Mouse (Mus musculus): ENCODE data around the gene P3h4. TPM values are rescaled to one million over a fixed set of nuclear protein-coding genes. Genes with fewer than 3 reads are reported as not detected.
A peak's percentile ranks its signal among the peaks of the same experiment; 100 is the strongest.

P3h4 gene
- polyA plus RNA-seq, 1 experiment from 2014 or later = 17.2 TPM

DNA sequence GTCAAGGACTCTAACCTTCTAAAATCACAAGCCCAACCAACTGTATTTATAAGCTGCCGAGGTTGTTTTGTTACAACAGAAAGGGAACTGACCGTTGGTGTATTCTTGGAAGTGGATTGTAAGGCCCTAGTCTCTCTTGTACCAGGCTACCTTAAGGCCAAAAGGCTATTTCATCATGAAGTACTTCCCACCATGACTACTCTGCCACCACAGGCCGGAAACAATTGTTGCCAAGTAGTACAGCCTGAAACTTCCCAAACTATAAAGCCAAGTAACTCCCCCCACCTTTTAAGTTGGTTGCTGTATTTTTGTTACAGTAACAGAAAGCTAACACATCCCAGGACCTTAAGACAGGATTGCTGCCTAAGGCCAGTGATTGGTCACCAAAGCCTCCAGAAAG is 12.2 kb upstream of the P3h4 start:
- H3K9me3 ChIP-seq (ENCODE audit: control insufficient read depth) = no peaks in the 10 kb centered on the region
- no peaks in the 10 kb centered on the region for H3K36me3 ChIP-seq (ENCODE audit: control insufficient read depth, insufficient read depth)
- no peak overlapping the region for H3K4me2 ChIP-seq (replicated peaks; ENCODE audit: low read depth)
- no peaks in the 10 kb centered on the region for H3K27me3 ChIP-seq (replicated peaks; ENCODE audit: control insufficient read depth, insufficient read depth, low read length)
- no peak overlapping the region for H3K27ac ChIP-seq (ENCODE audit: low read depth, low read length)
- ATAC-seq = no peak
- 86% methylated on average over 3 of the region's 3 CpGs for WGBS
- H3K4me3 ChIP-seq (ENCODE audit: low read depth, low read length) = no peak overlapping the region
- H3K4me1 ChIP-seq (replicated peaks; ENCODE audit: control insufficient read depth, insufficient read depth, low read length) = no peaks in the 10 kb centered on the region
- no peak overlapping the region for H3K9ac ChIP-seq (ENCODE audit: low read depth, low read length)
- no peak for TF ChIP-seq CTCF (IDR thresholded peaks at IDR 0.05; ENCODE audit: low read depth)

DNA sequence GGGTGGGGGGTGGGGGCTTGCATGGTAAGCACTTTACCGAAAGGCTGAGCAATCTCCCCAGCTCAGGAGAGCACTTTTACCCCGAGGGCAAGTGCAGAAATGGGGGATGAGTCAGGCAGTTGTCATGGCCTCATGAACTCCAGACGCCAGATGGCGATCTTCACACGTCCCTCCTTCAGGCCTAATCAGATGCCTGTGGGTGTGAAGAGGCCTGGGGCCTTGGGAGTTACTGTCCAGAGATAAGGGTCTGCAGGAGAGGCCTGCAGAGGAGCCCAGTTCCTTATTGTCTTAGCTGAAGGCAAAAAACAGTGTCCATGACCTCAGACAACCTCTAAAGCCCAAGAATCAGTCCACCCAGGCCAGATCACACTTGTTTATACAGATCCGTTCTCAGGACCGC is 11.2 kb upstream of the P3h4 start:
- 21% methylated on average over 7 of the region's 7 CpGs for WGBS
- no peak overlapping the region for H3K4me2 ChIP-seq (replicated peaks; ENCODE audit: low read depth)
- no peaks in the 10 kb centered on the region for H3K9me3 ChIP-seq (ENCODE audit: control insufficient read depth)
- peak; percentile 90 for TF ChIP-seq CTCF (IDR thresholded peaks at IDR 0.05; ENCODE audit: low read depth)
- peak; percentile 54; the same call in 1 of the 2 replicates for ATAC-seq
- no peak overlapping the region for H3K9ac ChIP-seq (ENCODE audit: low read depth, low read length)
- no peaks in the 10 kb centered on the region for H3K4me1 ChIP-seq (replicated peaks; ENCODE audit: control insufficient read depth, insufficient read depth, low read length)
- no peak overlapping the region for H3K4me3 ChIP-seq (ENCODE audit: low read depth, low read length)
- no peaks in the 10 kb centered on the region for H3K27me3 ChIP-seq (replicated peaks; ENCODE audit: control insufficient read depth, insufficient read depth, low read length)
- H3K36me3 ChIP-seq (ENCODE audit: control insufficient read depth, insufficient read depth) = no peaks in the 10 kb centered on the region
- no peak overlapping the region for H3K27ac ChIP-seq (ENCODE audit: low read depth, low read length)

DNA sequence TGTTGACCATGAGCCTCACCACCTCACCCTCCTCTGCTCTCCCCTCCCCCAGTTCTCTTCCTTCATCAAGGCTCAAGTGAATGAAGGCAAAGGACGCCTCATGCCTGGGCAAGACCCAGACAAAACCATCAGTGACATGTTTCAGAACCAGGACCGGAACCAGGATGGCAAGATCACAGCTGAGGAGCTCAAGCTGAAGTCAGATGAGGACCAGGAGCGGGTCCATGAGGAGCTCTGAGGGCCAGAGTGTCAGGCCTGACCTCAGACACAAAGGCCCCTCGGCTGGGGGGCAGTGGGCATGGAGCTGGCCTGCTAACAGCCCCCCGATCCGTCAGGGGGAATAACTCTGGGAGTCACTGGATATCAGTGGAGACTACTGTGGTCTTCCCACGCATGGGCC is 9.2 kb upstream of the P3h4 start:
- Histone ChIP-seq H3K27ac (ENCODE audit: low read depth, low read length) (no peak overlapping the region), H3K9me3 (ENCODE audit: control insufficient read depth) (no peaks in the 10 kb centered on the region), H3K4me1 (replicated peaks; ENCODE audit: control insufficient read depth, insufficient read depth, low read length) (no peaks in the 10 kb centered on the region), H3K9ac (ENCODE audit: low read depth, low read length) (no peak overlapping the region), H3K4me3 (ENCODE audit: low read depth, low read length) (no peak overlapping the region), H3K4me2 (replicated peaks; ENCODE audit: low read depth) (no peak overlapping the region), H3K27me3 (replicated peaks; ENCODE audit: control insufficient read depth, insufficient read depth, low read length) (no peaks in the 10 kb centered on the region), H3K36me3 (ENCODE audit: control insufficient read depth, insufficient read depth) (no peaks in the 10 kb centered on the region)
- no peak for ATAC-seq
- TF ChIP-seq CTCF (IDR thresholded peaks at IDR 0.05; ENCODE audit: low read depth) = no peak
- WGBS = 90% methylated on average over 7 of the region's 7 CpGs

DNA sequence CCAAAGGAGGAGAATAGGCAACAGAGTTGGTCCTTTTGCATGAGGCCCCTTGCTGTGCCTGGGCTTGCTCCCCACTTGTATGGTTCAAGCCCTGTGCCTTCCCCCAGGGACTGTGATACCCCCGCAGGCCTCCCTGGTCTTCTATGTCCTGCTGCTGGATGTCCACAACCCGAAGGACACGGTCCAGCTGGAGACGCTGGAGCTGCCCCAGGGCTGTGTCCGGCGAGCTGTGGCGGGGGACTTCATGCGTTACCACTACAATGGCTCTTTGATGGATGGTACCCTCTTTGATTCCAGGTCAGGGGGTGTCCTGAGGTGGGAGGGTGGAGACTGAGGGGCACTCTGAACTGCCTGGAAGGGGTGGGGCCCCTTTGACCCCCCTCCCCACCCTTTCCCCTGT is 6.9 kb upstream of the P3h4 start:
- no peaks in the 10 kb centered on the region for H3K9me3 ChIP-seq (ENCODE audit: control insufficient read depth)
- 88% methylated on average over 8 of the region's 8 CpGs for WGBS
- H3K9ac ChIP-seq (ENCODE audit: low read depth, low read length) = no peak overlapping the region
- no peak for TF ChIP-seq CTCF (IDR thresholded peaks at IDR 0.05; ENCODE audit: low read depth)
- no peak overlapping the region for H3K4me3 ChIP-seq (ENCODE audit: low read depth, low read length)
- ATAC-seq = no peak
- H3K4me1 ChIP-seq (replicated peaks; ENCODE audit: control insufficient read depth, insufficient read depth, low read length) = no peaks in the 10 kb centered on the region
- H3K27ac ChIP-seq (ENCODE audit: low read depth, low read length) = no peak overlapping the region
- H3K36me3 ChIP-seq (ENCODE audit: control insufficient read depth, insufficient read depth) = no peaks in the 10 kb centered on the region
- H3K27me3 ChIP-seq (replicated peaks; ENCODE audit: control insufficient read depth, insufficient read depth, low read length) = no peaks in the 10 kb centered on the region
- no peak overlapping the region for H3K4me2 ChIP-seq (replicated peaks; ENCODE audit: low read depth)

DNA sequence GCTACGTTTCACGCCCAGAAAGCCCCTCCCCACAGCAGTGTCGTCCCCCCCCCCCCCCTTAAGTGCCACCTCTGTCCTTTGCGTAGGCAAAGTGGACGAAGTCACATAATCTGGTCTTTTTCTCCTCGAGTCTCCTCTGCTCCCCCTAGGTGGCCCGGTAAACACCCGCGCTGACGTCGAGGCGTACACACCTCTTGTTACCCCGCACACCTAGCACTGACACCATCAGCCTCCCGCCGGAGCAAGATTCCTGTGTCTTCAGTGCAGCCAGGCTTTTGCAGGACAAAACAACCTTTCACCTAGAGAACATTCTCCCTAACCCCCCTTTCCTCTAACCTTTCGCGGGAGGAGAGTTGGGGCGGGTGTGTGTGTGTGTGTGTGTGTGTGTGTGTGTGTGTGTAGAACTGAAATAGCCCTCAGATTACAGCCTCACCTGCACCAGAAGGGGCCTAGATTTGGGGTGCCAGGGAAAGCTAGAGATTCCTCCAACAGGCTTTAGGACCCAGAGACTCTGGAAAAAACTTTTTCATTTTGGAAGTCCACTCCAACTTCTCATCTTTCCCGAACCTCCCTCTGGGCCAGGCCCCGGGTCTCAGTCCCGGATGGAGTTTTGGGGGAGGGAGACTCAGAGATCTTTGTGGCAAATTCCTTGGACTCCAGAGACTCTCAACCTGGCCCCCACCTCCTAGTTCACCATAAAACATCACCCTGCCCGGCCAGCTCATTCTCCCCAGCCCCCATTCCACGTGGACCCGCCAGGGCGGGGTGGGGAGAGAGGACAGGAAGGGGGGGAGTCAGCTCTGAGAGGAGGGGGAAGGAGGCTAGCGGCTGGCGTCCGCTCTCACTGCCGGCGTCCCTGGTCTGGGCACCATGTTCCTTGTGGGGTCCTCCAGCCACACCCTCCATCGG is 532 bp upstream of the P3h4 start, which contains the start of gene Fkbp10:
Fkbp10 (plus strand) TSS at position 784 of the 909 bp plus-strand sequence.
- H3K4me2 ChIP-seq (replicated peaks; ENCODE audit: low read depth) = peak within 1 kb of the TSS; percentile 74
- 3% methylated on average over 31 of the region's 31 CpGs for WGBS
- no peak for TF ChIP-seq CTCF (IDR thresholded peaks at IDR 0.05; ENCODE audit: low read depth)
- peak within 1 kb of the TSS; percentile 54 for H3K4me3 ChIP-seq (ENCODE audit: low read depth, low read length)
- peak within 1 kb of the TSS; percentile 69 for H3K27ac ChIP-seq (ENCODE audit: low read depth, low read length)
- no peaks in the 10 kb centered on the region for H3K36me3 ChIP-seq (ENCODE audit: control insufficient read depth, insufficient read depth)
- no peaks in the 10 kb centered on the region for H3K27me3 ChIP-seq (replicated peaks; ENCODE audit: control insufficient read depth, insufficient read depth, low read length)
- H3K9me3 ChIP-seq (ENCODE audit: control insufficient read depth) = no peaks in the 10 kb centered on the region
- peaks cover 6% of the 10 kb centered on the region; the same call in 1 of the 2 replicates for H3K4me1 ChIP-seq (replicated peaks; ENCODE audit: control insufficient read depth, insufficient read depth, low read length)
- ATAC-seq = peak; percentile 11
- peak within 1 kb of the TSS; percentile 50 for H3K9ac ChIP-seq (ENCODE audit: low read depth, low read length)

DNA sequence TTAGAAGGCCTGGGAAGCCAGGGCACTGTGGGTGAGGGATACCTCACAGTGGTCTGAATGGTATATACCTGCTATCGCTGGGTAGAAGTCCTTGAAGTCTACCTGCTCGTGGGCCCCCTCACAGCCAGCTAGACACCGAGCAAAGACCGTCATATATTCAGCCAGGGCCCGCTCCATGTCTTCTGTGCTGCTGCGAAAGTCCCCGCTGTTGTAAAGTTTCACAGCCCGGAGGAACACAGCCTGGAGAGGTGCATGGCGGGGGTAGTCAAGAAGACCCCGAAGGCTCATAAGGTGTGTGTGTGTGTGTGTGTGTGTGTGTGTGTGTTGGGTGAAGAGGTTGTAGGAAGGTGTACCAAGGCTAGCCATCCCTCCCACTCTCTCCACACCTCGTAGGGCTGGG is 1.1 kb downstream of the P3h4 start:
- Histone ChIP-seq H3K9ac (ENCODE audit: low read depth, low read length) (peak overlapping the region; percentile 47), H3K9me3 (ENCODE audit: control insufficient read depth) (no peaks in the 10 kb centered on the region), H3K27ac (ENCODE audit: low read depth, low read length) (peak overlapping the region; percentile 7; the same call in 1 of the 2 replicates), H3K4me1 (replicated peaks; ENCODE audit: control insufficient read depth, insufficient read depth, low read length) (peaks cover 6% of the 10 kb centered on the region; the same call in 1 of the 2 replicates), H3K27me3 (replicated peaks; ENCODE audit: control insufficient read depth, insufficient read depth, low read length) (no peaks in the 10 kb centered on the region), H3K36me3 (ENCODE audit: control insufficient read depth, insufficient read depth) (peaks cover 10% of the 10 kb centered on the region), H3K4me2 (replicated peaks; ENCODE audit: low read depth) (peak overlapping the region; percentile 74), H3K4me3 (ENCODE audit: low read depth, low read length) (peak overlapping the region; percentile 54)
- ATAC-seq = no peak
- WGBS = 68% methylated on average over 11 of the region's 11 CpGs
- TF ChIP-seq CTCF (IDR thresholded peaks at IDR 0.05; ENCODE audit: low read depth) = no peak
